Mouse (Mus musculus) neural tube, embryonic 10.5 days (tissue): ENCODE results near the gene Rbm4b.
"Not testable (repeated sequence)": the region's sequence is repeated elsewhere in the genome, so short reads cannot be mapped to it uniquely, and the experiment has no call there.

Source experiments
- DNase-seq: peaks from one replicate; pipeline ENCODE4 v3.0.0-alpha.2; 2017; ENCODE audit warnings: low spot score; ENCODE audit errors: extremely low spot score

The Rbm4b gene

DNA sequence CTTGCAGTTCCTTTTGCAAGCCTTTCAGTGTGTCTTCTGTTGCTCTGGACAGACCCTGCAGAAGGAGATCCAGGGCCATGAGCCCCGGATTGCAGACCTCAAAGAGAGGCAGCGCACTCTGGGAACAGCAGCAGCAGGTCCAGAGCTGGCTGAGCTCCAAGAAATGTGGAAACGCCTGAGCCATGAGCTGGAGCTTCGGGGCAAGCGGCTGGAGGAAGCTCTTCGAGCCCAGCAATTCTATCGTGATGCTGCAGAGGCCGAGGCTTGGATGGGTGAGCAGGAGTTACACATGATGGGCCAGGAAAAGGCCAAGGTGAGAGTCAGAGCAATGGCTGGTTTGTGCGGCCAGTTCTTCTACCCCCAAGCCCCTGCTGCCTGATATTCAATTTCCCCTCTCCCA, 11.2 kb upstream of the Rbm4b start:
- no peak for DNase-seq

DNA sequence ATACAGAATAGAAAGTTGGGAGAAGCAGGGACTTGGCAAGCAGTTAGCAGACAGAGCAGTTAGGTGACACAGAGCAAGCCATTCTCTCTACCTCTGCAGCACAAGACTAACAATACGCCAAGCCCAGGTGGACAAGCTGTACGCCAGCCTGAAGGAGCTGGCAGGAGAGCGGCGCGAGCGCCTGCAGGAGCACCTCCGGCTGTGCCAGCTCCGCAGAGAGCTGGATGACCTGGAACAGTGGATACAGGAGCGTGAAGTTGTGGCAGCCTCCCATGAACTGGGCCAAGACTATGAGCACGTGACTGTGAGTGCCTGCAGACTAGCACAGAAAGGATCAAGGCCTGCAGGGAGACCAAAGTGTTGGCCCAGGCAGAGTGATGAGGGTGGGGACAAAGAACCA, 10.6 kb upstream of the Rbm4b start:
- no peak for DNase-seq

DNA sequence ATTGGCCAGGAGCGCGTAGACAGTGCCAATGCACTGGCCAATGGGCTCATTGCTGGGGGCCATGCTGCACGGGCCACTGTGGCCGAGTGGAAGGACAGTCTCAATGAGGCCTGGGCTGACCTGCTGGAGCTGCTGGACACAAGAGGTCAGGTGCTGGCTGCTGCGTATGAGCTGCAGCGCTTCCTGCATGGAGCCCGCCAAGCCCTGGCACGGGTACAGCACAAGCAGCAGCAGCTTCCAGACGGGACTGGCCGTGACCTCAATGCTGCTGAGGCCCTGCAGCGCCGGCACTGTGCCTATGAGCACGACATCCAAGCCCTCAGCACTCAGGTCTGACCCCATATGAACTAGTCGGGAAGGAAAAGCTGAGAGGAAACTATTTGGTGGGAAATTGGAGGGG, 9.7 kb upstream of the Rbm4b start:
- no peak for DNase-seq

DNA sequence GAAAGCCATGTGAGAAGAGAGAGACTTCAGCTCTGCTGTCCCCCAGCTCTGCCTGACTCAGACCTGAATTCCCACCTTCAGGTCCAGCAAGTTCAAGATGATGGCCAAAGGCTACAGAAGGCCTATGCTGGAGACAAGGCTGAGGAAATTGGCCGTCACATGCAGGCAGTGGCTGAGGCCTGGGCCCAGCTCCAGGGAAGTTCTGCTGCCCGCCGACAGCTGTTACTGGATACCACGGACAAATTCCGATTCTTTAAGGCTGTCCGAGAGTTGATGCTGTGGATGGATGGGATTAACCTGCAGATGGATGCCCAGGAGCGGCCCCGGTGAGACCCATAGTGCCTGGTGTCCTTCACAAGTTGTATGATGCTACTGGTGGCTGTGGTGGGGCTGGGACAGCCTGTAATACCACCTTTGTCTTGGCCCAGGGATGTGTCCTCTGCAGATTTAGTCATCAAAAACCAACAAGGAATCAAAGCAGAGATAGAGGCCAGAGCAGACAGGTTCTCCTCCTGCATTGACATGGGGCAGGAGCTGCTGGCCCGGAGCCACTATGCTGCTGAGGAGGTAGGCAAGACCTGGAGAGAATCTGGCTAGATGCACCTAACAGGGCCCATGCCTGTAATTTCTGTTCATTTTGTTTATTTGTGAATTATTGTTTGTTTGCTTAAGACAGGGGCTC, 8.5 kb upstream of the Rbm4b start:
- DNase-seq: no peak

DNA sequence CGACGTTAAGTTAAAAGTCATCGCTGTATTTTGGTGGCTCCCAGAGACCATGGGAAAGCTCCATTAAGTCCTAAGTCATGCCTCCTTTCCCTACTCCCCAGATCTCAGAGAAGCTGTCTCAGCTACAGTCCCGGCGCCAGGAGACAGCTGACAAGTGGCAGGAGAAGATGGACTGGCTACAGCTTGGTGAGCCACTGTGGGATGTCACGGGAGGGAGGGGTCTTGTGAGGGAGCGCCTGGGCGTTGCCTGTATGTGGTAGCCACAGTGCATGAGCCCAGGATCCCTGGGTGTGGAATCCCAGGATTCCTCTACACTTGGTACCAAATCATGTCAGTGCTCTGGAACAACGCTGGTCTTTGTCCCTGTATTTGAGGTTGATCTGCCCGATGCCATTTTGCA, 7.8 kb upstream of the Rbm4b start:
- no peak for DNase-seq

DNA sequence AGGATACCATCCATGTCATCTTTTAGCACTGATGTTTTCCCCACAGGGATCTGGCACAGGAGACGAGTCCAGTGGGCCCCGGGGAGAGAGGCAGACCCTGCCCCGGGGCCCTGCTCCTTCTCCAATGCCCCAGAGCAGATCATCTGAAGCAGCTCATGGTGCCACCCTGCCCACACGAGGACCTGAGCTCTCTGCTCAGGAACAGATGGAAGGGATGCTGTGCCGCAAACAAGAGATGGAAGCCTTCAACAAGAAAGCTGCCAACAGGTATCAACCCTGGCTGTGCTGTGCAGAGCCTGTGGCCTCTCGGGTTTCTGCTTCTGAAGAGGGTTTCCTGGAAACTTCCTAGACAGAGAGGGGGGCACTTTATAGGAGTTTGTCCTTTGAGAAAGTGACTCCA, 6.3 kb upstream of the Rbm4b start:
- no peak for DNase-seq

DNA sequence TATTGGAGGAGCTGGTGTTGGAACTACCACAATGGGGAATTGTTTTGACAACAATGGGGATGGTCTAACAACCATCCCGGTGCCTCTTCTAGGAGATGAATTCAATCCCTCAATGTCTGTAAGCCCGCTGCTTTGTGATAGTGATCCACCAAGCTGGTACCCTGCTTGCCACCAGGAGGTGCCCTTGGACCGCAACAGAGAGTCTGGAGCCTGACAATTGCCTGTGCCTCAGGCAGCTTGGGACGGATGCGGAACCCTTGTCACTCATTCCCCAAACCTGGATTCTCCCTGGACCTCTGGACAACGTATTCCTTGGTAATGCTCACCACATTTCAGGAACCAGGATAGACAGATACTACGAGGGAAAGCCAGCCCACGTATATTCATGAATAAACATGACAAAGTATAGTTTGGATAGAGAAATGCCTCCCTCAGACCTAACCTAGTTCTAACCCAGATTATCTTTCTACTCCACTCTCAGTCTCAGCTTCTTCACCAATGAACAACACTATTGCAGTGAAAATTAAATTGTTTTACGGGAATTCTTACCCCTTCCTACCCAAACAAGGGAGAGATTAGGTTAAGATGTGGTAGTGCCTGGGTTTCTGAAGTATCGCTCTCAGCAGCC, 618 bp upstream of the Rbm4b start:
- DNase-seq: peak; percentile 86

DNA sequence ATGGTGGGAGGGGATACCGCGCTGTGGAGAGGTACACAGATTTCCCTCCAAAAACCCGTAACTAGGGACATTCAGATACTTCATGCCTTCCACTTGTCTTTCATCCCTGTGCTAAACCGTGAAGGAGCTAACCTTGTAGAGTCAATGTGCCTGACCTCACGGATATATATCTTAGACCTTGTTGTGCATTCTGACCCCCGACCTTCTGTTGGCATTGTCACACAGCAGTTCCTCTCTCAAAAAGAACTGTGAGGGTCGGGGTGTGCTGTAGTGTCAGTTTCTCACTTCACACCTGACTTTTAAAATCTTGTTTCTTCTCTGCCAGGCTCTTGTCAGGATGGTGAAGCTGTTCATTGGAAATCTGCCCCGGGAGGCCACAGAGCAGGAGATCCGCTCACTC, 624 bp downstream of the Rbm4b start:
- no peak for DNase-seq

DNA sequence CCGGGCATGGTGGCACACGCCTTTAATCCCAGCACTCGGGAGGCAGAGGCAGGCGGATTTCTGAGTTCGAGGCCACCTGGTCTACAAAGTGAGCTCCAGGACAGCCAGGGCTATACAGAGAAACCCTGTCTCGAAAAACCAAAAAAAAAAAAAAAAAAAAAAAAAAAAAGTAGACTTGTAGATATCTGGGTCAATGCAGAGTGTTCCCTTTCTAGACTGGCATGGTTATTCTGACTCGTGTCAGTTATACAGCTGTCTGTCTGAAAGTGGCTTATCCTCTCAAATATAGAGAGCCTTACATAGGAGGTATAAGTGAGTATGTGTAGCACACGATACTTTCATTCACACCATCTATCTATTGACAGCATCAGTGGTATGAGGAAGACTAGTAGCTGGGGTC, 4.2 kb downstream of the Rbm4b start:
- DNase-seq: not testable (repeated sequence)

DNA sequence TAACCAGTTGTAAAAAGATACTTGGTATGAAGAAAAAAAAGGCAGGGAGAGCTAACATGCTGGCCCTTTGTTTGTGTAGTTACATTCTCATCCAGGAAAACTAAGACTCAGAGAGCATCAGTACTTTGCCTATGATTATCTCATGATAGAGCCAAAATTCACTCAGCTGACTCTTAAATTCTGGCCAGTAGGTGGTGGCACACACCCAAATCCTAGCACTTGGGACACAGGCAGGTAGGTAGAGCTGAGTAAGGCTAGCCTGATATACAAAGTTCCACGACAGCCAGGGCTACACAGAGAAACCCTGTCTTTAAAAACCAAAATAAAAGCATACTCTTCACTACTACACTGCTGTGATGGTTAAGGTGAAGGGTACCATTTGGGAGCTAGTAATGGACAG, 6.6 kb downstream of the Rbm4b start:
- DNase-seq: no peak

DNA sequence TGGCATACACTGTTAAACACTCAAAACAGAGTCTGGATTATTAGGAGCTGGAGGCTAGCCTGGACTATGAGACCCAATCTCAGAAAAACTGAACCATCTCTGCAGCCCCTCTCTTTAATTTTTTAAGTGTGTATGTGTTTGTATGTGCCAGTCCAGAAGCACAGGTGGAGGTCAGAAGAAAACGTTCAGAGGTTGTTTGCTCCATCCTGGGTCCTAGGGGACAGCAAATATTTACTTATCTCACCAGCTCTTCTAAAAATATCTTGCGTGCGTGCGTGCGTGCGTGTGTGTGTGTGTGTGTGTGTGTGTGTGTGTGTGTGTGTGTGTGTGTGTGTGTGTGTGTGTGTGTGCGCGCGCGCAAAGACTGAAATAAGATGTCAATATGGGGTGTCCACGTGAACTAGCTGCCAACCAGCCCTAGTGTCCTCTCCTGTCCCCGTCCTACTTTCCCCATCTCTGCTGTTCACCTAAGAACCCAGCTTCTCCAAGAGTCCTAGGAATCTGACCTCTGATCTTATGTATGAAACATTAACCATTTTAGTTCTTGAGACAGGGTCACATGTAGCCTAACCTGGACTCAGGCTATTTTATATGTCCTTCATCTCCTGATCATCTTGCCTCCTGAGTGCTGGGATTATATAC, 11.3 kb downstream of the Rbm4b start:
- DNase-seq: no peak

DNA sequence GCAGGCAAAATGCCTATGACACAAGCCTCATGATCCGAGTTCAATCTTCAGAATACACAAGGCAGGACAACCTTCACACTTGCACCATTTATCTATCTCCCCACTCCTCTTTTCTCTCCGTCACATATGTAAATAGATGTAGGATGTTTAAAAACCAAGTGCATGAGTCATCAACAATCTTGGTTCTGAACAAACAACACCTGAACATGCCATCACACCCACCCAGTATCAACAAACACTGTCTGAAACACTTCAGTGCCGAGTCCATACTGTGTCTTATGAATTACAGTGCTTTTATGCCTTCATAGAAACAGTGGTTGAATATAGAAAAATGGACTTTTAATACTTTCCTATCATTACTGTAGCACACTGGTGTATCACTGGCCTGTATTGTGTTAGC, 16.5 kb downstream of the Rbm4b start:
- no peak for DNase-seq

DNA sequence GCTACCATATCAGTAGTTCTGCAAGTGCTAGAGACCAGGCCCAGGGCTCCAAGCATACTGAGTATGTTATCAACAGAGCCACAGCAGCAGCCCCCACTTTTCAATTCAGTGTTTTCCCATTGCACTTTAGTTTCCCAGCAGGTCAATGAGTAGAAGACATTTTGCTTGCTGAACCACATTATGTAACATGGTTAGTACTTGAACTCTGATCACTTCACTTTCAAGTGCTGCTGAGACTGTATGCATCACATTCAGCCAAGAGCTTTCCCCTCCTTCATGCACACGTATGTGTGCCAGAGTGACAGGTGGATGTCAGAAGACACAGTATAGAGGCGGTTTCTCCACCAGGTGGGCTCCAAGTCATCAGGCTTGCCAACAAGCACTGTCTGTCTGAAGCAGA, 26.6 kb downstream of the Rbm4b start:
- no peak for DNase-seq

DNA sequence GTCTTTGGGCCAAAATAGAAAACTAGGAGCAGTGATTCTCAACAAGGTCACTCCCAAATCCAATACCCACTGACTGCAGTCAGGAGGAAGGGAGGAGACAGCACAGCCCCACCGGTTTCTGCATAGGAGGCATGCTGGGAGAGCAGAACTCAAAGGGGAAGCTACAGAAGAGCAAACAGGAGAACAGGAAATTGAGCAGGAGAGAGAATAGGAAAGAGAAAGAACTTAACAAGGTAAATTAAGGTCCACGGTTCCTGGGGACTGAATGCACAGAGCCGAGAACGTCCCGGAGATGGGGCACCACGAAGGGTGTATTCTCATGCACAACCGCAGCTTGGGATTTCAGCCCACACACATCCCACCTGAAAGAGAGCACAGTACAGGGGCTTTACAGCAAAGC, 28.9 kb downstream of the Rbm4b start:
- no peak for DNase-seq

DNA sequence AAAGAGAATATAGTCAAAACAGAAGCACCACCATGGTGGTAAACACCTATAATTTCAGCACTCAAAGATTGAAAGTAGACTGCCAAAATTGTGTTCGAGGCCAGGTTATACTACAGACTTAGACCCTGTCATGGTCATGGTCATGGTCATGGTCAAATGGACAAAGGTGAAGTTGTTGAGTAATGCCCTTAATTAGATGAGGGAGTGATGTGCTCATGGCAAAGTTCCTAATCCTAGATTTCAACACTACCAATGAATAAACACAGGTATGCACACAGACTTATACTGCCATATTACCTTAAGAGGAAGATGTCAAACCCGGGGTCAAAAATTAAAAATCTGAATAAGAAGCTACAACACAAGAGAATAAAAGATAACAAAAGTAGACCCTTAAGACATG, 30.0 kb downstream of the Rbm4b start:
- no peak for DNase-seq

DNA sequence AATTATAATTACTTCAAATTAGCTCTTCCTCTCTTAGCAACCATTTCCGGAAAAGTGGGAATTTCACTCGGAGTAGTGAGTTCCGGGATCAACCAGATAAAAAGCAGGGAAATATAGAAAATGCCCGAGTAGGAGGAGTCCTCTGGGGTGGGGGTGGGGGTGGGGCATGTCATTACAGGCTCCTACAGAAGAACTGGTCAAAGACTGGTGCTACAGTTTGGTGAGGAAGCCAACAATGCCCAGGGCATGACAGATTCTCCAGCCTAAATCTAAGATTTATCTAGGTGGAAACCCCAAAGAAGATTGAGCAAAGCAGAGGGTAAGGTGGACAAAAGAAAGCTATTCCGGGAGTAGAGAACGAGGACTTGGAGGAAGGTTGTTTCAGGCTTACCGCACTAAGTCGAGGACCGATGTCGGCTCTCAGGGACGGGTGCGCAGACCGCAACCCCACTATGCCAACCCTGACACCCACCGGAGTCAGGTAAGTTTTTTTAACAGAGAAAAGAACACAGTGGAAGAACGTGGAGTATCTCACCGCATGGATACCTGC, 37.1 kb downstream of the Rbm4b start:
- DNase-seq: no peak

DNA sequence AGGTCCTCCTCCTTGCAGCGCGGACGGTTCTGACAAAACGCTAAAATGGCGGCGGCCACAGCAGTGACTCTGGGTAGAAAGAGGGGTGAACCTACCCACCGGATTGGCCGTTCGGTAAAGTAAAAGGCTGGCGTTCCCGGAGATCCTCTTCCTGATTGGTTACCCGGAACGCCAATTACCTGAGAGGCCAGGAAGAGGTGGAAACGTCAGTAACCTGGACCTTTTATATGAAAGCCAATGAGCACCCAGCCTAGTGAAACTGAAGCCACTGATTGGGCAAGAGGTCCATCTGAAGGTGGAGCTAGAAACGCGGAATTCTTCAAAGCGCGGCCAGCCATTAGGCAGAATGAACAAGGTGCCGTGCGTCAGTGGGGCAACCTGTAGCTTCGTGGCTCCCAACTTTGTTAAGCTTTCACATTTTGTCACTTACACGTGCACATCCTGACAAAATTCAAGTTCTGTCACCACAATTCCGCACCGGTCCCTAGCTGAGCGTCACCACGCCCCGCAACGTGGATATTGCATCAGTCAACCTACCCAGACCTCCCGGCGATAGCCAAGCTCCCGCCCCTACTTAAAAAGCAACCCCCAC, 37.6 kb downstream of the Rbm4b start, which contains the start of gene Rbm4:
Gene Rbm4 (minus strand): TSS at position 71 of the 592 bp plus-strand sequence.
- peak; percentile 92 for DNase-seq

DNA sequence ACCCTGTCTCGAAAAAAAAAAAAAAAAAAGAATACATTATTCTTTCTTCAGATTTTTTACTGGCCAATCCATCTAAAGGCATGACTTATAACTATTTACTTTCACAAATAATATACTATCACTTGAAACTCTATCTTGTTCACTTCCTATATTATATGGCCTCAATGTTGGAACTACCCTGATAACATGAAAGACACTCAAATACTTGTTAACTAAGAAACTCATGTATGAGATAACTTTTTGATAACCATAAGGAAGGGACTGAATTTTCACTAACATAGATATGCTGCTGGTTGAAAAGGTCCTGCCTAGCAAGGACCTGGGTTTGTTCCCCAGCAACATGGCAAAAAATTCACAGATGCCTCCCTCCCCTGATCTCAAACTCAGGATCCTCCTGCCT, 39.6 kb downstream of the Rbm4b start:
- no peak for DNase-seq

DNA sequence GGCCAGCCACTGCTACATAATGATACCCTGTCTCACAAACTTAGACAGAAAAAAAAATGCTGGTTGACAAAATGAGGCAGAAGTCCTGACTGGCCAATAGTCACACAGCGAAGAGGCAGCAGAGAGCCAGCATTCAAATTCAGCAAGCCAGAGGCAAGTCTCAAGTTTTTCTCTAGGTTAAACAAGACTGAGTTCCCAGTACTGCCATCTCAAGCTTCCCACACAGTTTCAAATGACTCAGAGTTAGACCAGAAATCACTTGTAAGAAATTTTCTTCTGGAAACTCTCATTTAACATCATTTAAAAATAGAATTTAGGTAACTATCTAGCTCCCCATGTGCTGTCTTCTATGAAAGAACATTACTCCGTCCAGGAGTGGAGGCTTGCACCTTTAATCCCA, 41.5 kb downstream of the Rbm4b start:
- no peak for DNase-seq

DNA sequence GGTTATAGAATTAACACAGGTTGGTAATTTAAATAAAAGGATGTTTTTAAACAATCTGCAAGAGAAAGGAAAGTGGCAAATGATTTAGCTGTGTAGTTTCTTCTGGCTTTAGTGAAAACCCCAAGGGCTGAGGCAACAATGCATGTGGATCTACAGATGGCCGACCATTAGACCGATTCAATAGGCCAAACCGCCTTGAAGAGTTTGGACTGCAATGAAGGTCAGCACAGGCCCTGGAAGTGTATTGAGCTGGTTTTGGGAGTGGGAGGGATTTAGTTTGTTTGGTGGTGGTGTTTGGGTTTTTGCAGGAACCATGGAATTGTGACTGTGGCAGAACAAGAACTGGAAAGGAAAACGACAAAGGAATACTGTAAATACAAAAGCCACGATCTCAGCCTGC, 42.8 kb downstream of the Rbm4b start:
- DNase-seq: no peak

DNA sequence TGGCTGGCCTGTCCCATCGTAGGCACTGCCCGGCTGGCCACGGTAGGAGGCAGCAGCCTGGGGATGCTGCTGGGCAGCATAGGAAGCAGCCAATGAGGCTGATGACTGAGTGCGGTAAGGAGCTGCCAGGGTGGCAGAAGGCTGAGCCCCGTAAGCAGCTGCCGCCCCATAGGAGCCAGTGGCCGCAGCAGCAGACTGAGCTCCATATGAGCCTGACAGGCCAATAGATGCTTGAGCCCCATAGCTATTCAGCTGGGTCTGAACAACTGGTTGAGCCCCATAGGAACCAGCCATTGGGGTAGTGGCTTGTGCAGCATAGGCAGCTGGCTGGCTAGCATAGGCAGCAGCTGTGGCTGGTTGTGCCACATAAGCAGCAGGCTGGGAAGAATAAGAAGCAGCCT, 46.4 kb downstream of the Rbm4b start:
- no peak for DNase-seq

DNA sequence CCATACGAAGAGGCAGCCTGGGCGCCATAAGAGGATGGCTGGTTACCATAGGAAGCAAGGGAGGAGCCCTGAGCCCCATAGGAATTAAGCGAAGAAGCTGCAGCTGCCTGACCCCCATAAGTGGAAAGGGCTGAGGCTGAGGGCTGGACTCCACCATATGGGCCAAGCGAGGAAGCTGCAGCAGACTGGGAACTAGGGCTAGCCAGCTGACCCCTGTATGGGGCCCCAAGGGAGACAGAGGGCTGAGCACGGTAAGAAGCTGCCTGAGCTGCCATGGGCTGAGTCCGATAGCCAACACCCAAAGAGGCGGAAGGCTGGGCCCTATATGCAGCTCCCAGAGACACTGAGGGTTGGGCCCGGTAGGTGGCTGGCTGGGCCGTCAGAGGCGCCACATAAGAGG, 47.0 kb downstream of the Rbm4b start:
- no peak for DNase-seq
